Mouse (Mus musculus) forebrain, postnatal 0 days (tissue): ENCODE results near the gene Tnfrsf14. TPM values are rescaled to one million over a fixed set of nuclear protein-coding genes. Genes with fewer than 3 reads are reported as not detected.

Experiments used
- ATAC-seq: fragments of 200-750 bp; cut with Nextera tagmentation; 2 replicates; pipeline ENCODE4 v1.8.0; 2017; ENCODE audit warnings: mild to moderate bottlenecking, moderate library complexity
- DNase-seq: peaks from one replicate; pipeline ENCODE4 v3.0.0-alpha.2; 2015
- H3K27ac ChIP-seq: fragments of 300-500 bp; sonication (generic); 2 replicates; pipeline ENCODE4 v1.5.1; 2014; ENCODE audit warnings: low read depth, mild to moderate bottlenecking, antibody characterized with exemption, low read length, moderate library complexity, mixed read lengths
- H3K27me3 ChIP-seq: fragments of 300-500 bp; sonication (generic); 2 replicates; pipeline ENCODE4 v1.6.1; 2014; ENCODE audit warnings: mild to moderate bottlenecking, low read length, mixed read lengths; ENCODE audit not compliant: insufficient read depth
- H3K36me3 ChIP-seq: fragments of 300-500 bp; sonication (generic); 2 replicates; pipeline ENCODE4 v1.6.1; 2014; ENCODE audit warnings: mild to moderate bottlenecking, moderate library complexity; ENCODE audit not compliant: insufficient read depth
- H3K4me1 ChIP-seq: fragments of 300-500 bp; sonication (generic); 2 replicates; pipeline ENCODE4 v1.6.1; 2014; ENCODE audit warnings: antibody characterized with exemption; ENCODE audit not compliant: insufficient read depth
- H3K4me2 ChIP-seq: fragments of 300-500 bp; sonication (generic); 2 replicates; pipeline ENCODE4 v1.6.1; 2014; ENCODE audit warnings: low read depth, mild to moderate bottlenecking, moderate library complexity
- H3K4me3 ChIP-seq: fragments of 300-500 bp; sonication (generic); 2 replicates; pipeline ENCODE4 v1.5.1; 2014; ENCODE audit warnings: low read depth, low read length, mixed read lengths
- H3K9ac ChIP-seq: fragments of 300-500 bp; sonication (generic); 2 replicates; pipeline ENCODE4 v1.6.1; 2014; ENCODE audit warnings: mild to moderate bottlenecking
- H3K9me3 ChIP-seq: fragments of 300-500 bp; sonication (generic); 2 replicates; pipeline ENCODE4 v1.6.1; 2016; ENCODE audit warnings: low read length
- CTCF ChIP-seq: sonication (generic); IDR thresholded peaks from 2 replicates; pipeline ENCODE4 v1.5.1; 2016; ENCODE audit warnings: antibody characterized with exemption, control low read depth, low read depth
- WGBS: fragments of 180-500 bp; shearing (Covaris S2); extraction: QIAGEN DNeasy Blood & Tissue Kit; methylation state at CpG from one replicate; pipeline ENCODE4 v1.1.7; 2014; 5-methylcytosine and 5-hydroxymethylcytosine counted together
- polyA plus RNA-seq: library from polyadenylated mRNA; unstranded; fragments of >200 nt; fragmentation: Nextera tagmentation; extraction: Ambion mirVana; gene quantifications from 2 replicates; pipeline ENCODE4 v1.2.1, GENCODE M21; 2015
- total RNA-seq: library from RNA; depleted of rRNA; stranded (reverse); fragments of >200 nt; gene quantifications from 2 replicates; pipeline ENCODE4 v1.2.3, GENCODE M21; 2014

Tnfrsf14 gene
- total and polyA plus RNA-seq, 2 experiments from 2014 or later: not detected

- Histone ChIP-seq H3K9me3 (no peaks in the 10 kb centered on the region), H3K4me1 (peaks cover 6% of the 10 kb centered on the region; the same call in 1 of the 2 replicates), H3K27ac (no peak overlapping the region), H3K4me2 (no peak overlapping the region), H3K9ac (no peak overlapping the region), H3K36me3 (no peaks in the 10 kb centered on the region), H3K27me3 (no peaks in the 10 kb centered on the region), H3K4me3 (no peak overlapping the region)
- TF ChIP-seq CTCF: no peak
- ATAC-seq: no peak
- WGBS: 87% methylated on average over 10 of the region's 10 CpGs
- no peak for DNase-seq
Measured at GRCm38 (mm10) chr4:154942632-154943322, 14.4 kb upstream of the Tnfrsf14 start.

GRCm38 (mm10) chr4:154941831-154942230 is 13.5 kb upstream of the Tnfrsf14 start:
- Histone ChIP-seq H3K4me2 (no peak overlapping the region), H3K27me3 (no peaks in the 10 kb centered on the region), H3K36me3 (no peaks in the 10 kb centered on the region), H3K4me3 (no peak overlapping the region), H3K9me3 (no peaks in the 10 kb centered on the region), H3K9ac (no peak overlapping the region), H3K27ac (no peak overlapping the region), H3K4me1 (peaks cover 6% of the 10 kb centered on the region; the same call in 1 of the 2 replicates)
- 94% methylated on average over 5 of the region's 5 CpGs for WGBS
- DNase-seq (no peak), ATAC-seq (no peak)
- no peak for TF ChIP-seq CTCF

- 88% methylated on average over 2 of the region's 2 CpGs for WGBS
- Histone ChIP-seq H3K4me3 (no peak overlapping the region), H3K9ac (no peak overlapping the region), H3K27ac (no peak overlapping the region), H3K4me1 (no peaks in the 10 kb centered on the region), H3K27me3 (no peaks in the 10 kb centered on the region), H3K4me2 (no peak overlapping the region), H3K36me3 (no peaks in the 10 kb centered on the region), H3K9me3 (no peaks in the 10 kb centered on the region)
- DNase-seq: no peak
- no peak for TF ChIP-seq CTCF
- ATAC-seq: no peak
Measured at GRCm38 (mm10) chr4:154940156-154940555, 11.8 kb upstream of the Tnfrsf14 start.

GRCm38 (mm10) chr4:154937746-154938145 is 9.4 kb upstream of the Tnfrsf14 start:
- Histone ChIP-seq H3K4me3 (no peak overlapping the region), H3K27ac (no peak overlapping the region), H3K4me2 (no peak overlapping the region), H3K4me1 (no peaks in the 10 kb centered on the region), H3K27me3 (no peaks in the 10 kb centered on the region), H3K9ac (no peak overlapping the region), H3K9me3 (no peaks in the 10 kb centered on the region), H3K36me3 (no peaks in the 10 kb centered on the region)
- WGBS: 70% methylated on average over 1 of the region's 1 CpGs
- ATAC-seq (no peak), DNase-seq (no peak)
- no peak for TF ChIP-seq CTCF

DNA sequence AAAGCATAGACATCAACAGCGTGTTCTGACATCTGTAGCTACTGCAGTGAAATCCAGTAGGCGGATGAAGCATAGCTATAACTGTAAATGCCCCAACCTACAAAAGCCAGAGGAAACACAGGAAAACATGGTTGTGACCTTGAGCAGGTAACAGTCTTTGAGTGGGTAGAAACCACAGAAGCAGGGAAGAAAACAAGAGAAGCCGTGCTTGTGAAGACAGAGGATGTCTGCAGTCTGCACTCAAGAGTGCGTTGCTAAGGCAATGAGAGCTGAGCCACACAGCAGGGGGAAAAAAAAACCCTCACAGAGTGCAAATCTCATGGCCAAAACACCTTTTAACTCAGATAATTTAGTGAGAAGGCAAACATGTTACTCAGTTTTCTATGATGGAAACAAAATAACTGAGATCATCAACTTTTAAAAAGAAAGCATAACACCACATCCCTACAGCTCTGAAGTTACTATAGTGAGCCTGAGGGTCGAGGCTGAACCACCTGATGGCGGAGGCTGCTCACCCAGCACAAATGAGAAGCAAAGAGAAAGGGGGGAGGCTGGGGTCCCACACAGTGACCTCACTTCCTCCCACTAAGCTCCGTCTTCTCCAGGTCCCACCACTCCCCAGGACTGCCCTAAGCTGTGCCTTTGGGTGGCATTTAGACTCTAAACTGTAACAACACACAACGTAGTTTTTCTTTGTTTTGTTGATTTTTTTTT is 8.3 kb upstream of the Tnfrsf14 start:
- H3K9ac ChIP-seq: no peak overlapping the region
- no peak overlapping the region for H3K4me2 ChIP-seq
- TF ChIP-seq CTCF: no peak
- no peaks in the 10 kb centered on the region for H3K27me3 ChIP-seq
- no peak; the same call in 1 of the 2 replicates for ATAC-seq
- no peaks in the 10 kb centered on the region for H3K4me1 ChIP-seq
- H3K27ac ChIP-seq: no peak overlapping the region
- DNase-seq: no peak
- 43% methylated on average over 8 of the region's 8 CpGs for WGBS
- no peaks in the 10 kb centered on the region for H3K9me3 ChIP-seq
- no peaks in the 10 kb centered on the region for H3K36me3 ChIP-seq
- H3K4me3 ChIP-seq: no peak overlapping the region

DNA sequence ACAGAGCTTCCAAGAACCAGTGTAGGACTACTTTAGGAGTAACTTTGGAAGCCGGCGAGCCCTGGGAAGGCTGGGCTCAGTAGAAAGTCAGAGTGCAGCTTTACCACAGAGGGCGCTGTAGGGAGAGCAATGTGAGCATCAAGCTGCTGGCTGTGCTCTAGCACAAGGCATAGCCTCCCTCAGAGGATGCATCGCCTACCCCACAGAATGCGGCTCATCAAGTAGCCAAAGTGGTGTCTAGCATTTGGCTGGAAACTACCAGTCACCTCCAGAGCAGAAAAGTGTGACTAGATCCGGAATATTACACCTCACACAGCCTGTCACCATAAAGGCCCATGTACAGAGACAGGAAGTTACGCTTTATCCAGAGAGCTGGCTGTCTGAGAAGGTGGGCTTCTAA is 7.4 kb upstream of the Tnfrsf14 start:
- no peaks in the 10 kb centered on the region for H3K4me1 ChIP-seq
- DNase-seq: no peak
- H3K9me3 ChIP-seq: no peaks in the 10 kb centered on the region
- no peaks in the 10 kb centered on the region for H3K27me3 ChIP-seq
- H3K27ac ChIP-seq: no peak overlapping the region
- H3K4me2 ChIP-seq: no peak overlapping the region
- H3K4me3 ChIP-seq: no peak overlapping the region
- H3K9ac ChIP-seq: no peak overlapping the region
- ATAC-seq: no peak
- WGBS: 83% methylated on average over 7 of the region's 7 CpGs
- peak; percentile 21; the same call in 1 of the 2 replicates for TF ChIP-seq CTCF
- H3K36me3 ChIP-seq: no peaks in the 10 kb centered on the region

GRCm38 (mm10) chr4:154934800-154935199 is 6.4 kb upstream of the Tnfrsf14 start:
- H3K9ac ChIP-seq: no peak overlapping the region
- no peaks in the 10 kb centered on the region for H3K9me3 ChIP-seq
- H3K4me1 ChIP-seq: no peaks in the 10 kb centered on the region
- no peak overlapping the region for H3K4me3 ChIP-seq
- H3K4me2 ChIP-seq: no peak overlapping the region
- H3K36me3 ChIP-seq: no peaks in the 10 kb centered on the region
- no peak for ATAC-seq
- WGBS: 92% methylated on average over 2 of the region's 2 CpGs
- TF ChIP-seq CTCF: no peak
- no peak for DNase-seq
- H3K27me3 ChIP-seq: no peaks in the 10 kb centered on the region
- no peak overlapping the region for H3K27ac ChIP-seq
